Mouse (Mus musculus): ENCODE results near the gene Zswim9.

Gene Zswim9

DNA sequence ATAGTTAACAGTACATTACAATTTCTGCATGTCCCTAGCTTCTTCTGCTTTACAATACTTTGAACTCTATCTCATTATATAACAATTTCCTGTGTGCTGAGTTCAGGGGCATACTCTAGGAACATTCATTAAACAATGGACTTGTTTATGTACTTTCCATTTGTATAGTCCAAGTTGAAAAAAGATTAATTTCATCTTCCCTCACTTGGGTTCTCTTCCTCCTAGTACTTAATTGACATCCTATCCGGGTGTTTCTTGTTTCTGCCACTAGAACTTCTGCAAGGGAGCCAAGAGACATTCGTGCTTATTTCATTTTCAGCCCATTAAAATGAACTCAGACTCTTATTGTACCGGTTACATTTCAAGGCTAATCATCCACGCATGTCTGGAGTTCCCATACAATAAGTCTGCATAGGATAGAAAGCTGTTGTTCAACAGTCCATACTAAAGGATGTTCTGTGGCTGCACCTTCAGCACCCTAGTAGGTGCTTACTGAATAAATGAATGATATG lies 9.7 kb downstream of the Zswim9 start:
- no peak for DNase-seq (ENCODE audit: low read depth, low spot score)

DNA sequence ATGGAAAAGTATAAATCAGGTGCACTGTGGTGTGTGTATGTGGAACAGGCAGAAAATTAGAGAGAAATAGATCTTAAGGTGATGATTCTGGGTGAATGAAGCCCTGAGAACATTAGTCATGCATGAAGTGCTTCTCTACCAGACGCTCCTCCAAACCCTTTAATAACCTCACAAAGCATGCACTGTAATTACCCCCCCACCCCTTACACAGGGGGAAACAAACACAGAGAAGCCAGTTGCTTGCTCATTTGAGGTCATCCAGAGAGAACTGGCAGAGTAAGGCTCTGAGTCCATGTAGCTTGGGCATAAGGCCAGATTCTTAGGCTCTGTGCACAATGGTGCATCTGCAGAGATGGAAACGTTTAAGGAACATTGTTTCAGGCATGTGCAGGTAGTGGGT lies 14.1 kb downstream of the Zswim9 start:
- peak; percentile 9 for DNase-seq (ENCODE audit: low read depth, low spot score)

DNA sequence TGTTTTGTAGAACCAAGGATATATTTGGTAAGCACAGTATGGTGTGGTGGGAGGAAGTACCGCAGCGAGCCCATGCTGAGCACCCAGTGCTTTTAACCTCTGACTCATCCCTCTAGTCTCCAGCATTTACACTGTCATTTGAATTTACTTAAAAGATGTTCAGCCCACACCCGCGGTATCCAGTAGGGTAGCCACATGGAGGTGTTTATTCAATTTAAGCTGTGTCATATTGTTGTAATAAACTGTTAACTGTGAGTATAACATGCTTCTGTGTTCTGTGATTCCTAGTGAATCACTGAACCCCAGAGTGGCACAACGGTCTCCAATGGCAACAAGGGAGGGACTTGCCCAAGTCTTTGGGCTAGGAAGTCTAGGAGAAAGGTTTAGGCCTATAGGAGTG lies 14.7 kb downstream of the Zswim9 start:
- DNase-seq (ENCODE audit: low read depth, low spot score), result no peak

DNA sequence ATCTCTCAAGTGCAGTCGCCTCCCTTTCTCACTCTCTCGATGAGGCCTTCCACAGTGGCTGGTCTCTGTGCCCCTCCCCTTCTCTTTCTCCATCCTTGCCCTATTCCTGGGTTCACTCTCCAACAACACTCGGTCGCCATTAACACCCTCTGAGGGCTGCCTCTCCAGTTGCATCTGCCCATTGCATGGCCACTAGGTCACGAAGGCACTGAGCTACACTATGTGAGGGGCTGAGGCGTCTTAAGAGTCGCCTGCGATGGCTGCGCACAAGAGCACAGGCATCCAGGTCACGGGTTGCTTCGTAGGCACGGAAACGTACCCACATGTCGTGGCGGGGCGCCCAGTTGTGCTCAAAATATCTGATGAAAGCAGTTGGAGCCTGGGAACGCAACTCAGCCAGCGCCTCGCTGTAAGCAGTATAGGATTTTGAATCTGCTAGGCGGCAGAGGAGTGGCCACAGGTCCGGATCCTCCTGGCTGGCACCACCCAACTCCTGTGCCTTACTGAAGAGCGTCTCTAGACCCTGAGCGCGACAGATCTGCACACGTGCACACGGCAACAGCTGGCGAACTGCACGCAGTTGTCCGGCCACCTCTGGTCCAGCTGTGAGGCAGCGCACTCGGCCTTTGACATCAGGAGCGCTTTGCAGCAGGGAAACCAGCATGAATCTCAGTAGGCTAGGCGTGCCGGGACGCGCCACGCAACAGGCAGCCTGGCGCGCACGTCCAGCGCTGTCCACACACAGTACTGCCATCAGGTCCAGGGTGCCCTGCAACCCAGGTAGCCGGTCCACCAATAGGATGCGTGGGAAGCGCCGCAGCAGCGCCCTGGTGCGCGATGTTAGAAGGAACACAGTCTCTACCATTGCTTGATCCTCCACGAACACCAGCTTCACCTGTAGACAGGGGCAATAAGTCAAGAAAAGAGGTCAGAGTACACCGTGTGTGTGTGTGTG lies 17.5 kb downstream of the Zswim9 start:
- no peak for DNase-seq (ENCODE audit: low read depth, low spot score)

DNA sequence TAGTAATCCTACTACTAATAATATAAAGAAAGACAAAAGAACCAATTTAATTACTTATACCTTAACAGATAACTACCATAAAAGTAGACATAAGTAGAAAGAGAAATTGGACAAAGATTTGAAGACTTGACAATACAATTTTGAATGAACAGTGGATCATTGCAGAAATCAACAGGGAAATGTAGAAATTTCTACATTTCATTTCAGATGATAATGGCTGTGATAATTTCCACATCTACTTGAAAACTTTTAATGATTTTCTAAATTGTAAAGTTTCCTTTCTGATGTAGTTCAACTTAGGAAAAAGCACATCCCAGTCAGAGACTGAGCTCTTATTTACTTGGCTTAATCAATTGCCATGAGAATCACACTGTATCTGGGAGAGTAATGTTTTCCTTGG lies 65.8 kb downstream of the Zswim9 start, which contains the start of gene Vmn1r89:
Gene Vmn1r89, plus strand, starts transcription at position 301 of the 400 bp plus-strand sequence.
- DNase-seq (ENCODE audit: low read depth, low spot score), result no peak
